ENCODE assay signal across 7 mouse cellular contexts in genomic region chr14:76778541-76779399, GRCm38 (mm10).
DNase-seq lines count a peak whose midpoint lies in the region; ATAC-seq and TF ChIP-seq lines count a peak whose summit lies in the region.

No protein-coding gene starts in this region.

- peak; percentile 91 for DNase-seq in right cerebral cortex, adult 18-20 months
- no peak for DNase-seq in right cerebral cortex, postnatal 14 days
- peak; percentile 56 to 69 for DNase-seq in left cerebral cortex, adult 2 months (ENCODE audit: extremely low spot score in 1 of 2, low spot score in 2 of 2)
- peak; percentile 72 for DNase-seq in right cerebral cortex, postnatal 25 days
- no peak for DNase-seq in cerebellum, adult 11-12 months
- DNase-seq in gastrocnemius, adult 8-10 months (ENCODE audit: low spot score in 2 of 2): no peak

- no peak overlapping the region for H3K4me3 ChIP-seq in left cerebral cortex, adult 2 months

- no peak for TF ChIP-seq CTCF in left cerebral cortex, adult 2 months (IDR thresholded peaks at IDR 0.05)

- peak overlapping the region; percentile 91 for H3K27ac ChIP-seq in left cerebral cortex, adult 2 months

- intact Hi-C loops in left cerebral cortex, adult 2 months (cut with DNase I): loop anchor here (1.0 kb wide), 1 partner anchor 14 kb away; no protein-coding TSS in a partner anchor

- peak; percentile 31 for ATAC-seq in granulocyte monocyte progenitor cell, adult 5-6 weeks (replicated peaks; ENCODE audit: poor library complexity, severe bottlenecking)

Comparison
In these comparisons a context has a peak if more than half of its experiments do, and no peak if none do; other contexts are left out.
1. DNase-seq: peak in right cerebral cortex, adult 18-20 months (single experiment), left cerebral cortex, adult 2 months (2 of 2) and right cerebral cortex, postnatal 25 days (single experiment); none in right cerebral cortex, postnatal 14 days (single experiment), cerebellum, adult 11-12 months (single experiment) and gastrocnemius, adult 8-10 months (0 of 2).